Mouse (Mus musculus) naive thymus-derived CD4-positive, alpha-beta T cell, adult 5 months (primary cell): ENCODE data around the gene Olfr525. TPM values are rescaled to one million over a fixed set of nuclear protein-coding genes. Genes with fewer than 3 reads are reported as not detected.

ENCODE experiments used
- polyA plus RNA-seq: library from polyadenylated mRNA; unstranded; fragments of 100-300 nt; shearing (Covaris generic); gene quantifications from one replicate; pipeline ENCODE4 v1.2.1, GENCODE M21; 2017

Gene Olfr525
- polyA plus RNA-seq: 0.10 TPM

DNA sequence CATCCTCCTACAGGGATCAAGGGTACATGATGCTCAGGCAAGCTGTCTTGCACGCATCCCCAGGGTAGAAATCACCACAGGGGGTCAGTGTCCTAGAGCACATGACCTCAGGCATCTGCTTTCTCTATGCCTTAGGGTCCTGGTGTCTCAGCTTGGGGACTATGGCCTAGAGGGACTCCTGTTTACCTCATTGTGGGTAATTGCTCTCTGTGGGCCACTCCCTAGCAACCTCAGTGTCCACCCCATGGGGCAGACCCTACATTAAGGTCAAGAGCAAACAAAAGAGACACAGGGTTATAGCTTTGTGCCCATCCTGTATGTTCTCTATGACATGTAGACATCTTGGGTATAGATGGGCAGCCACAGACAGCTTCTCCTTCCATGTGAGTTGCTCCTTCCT, at the start of gene Olfr525:
Gene Olfr525, plus strand, starts transcription at position 301 of the 400 bp plus-strand sequence.

DNA sequence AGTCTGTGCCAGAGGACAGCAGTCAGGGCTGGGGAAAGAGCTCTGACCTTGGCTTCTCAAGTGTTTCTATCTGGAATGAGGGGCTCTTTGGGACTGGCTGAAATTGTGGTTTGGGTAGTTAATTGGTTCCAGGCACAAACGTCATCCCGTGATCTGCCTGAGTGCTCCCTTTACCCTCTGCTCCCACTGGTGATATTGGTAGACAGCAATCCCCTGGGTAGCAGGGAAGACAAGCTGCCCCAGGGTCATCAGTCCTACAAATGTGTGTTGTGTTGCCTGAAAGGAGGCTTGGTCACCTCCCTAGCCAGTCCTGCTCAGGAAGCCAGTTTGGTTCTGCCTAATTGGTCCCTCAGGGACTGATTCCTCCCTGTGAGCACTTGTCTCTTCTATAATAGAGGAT, 13.1 kb downstream of the Olfr525 start, which contains the start of gene Olfr527:
Gene Olfr527, plus strand, starts transcription at position 301 of the 400 bp plus-strand sequence.

GRCm38 (mm10) chr7:140361571-140361970, 40.9 kb downstream of the Olfr525 start, which contains the start of gene Olfr60:
Olfr60 (minus strand) TSS chr7:140361671.

DNA sequence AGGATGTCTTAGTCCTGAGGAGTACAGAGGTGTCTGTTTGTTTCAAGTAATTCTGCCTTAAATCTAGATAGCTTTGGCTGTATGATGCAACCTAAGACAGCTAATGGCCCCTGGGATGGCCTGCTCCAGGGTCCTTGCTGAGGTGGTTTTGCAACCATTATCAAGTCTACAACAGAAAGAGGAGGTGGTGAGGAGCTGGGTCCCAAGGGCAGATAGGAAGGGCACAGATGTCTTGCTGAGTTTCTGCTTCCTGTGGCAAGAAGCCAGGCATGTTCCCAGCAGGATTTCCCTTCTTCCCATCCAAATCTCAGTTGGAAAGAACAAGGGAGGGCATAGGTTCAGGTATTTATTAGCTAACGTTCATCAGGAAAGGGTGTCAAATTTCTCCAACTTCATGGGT, 55.6 kb downstream of the Olfr525 start, which contains the start of gene Olfr530:
Gene Olfr530, minus strand, starts transcription at position 101 of the 400 bp plus-strand sequence.

Other genes with a start within 250 kb of the Olfr525 start
- gene Caly, start 238.3 kb upstream of the Olfr525 start, polyA plus RNA-seq: not detected
- not detected for gene Prap1, start 227.5 kb upstream of the Olfr525 start, polyA plus RNA-seq
- 2.6 TPM for gene Fuom, start 218.4 kb upstream of the Olfr525 start, polyA plus RNA-seq
- gene Paox, start 205.1 kb upstream of the Olfr525 start, polyA plus RNA-seq: 6.3 TPM
- gene Echs1, start 204.4 kb upstream of the Olfr525 start, polyA plus RNA-seq: 32.1 TPM
- 20.7 TPM for gene Mtg1, start 183.3 kb upstream of the Olfr525 start, polyA plus RNA-seq
- gene Sprn, start 166.0 kb upstream of the Olfr525 start, polyA plus RNA-seq: not detected
- not detected for gene Olfr522, start 156.1 kb upstream of the Olfr525 start, polyA plus RNA-seq
- not detected for gene Olfr523, start 147.6 kb upstream of the Olfr525 start, polyA plus RNA-seq
- gene Olfr524, start 114.9 kb upstream of the Olfr525 start, polyA plus RNA-seq: not detected
- not detected for gene Cd163l1, start 102.6 kb upstream of the Olfr525 start, polyA plus RNA-seq
- not detected for gene 5830411N06Rik, start 73.6 kb upstream of the Olfr525 start, polyA plus RNA-seq
- gene Olfr527, start 13.2 kb downstream of the Olfr525 start, polyA plus RNA-seq: not detected
- not detected for gene Olfr60, start 40.8 kb downstream of the Olfr525 start, polyA plus RNA-seq
- 0.24 TPM for gene Olfr530, start 55.5 kb downstream of the Olfr525 start, polyA plus RNA-seq
- not detected for gene Olfr531, start 82.1 kb downstream of the Olfr525 start, polyA plus RNA-seq
- not detected for gene Olfr532, start 100.8 kb downstream of the Olfr525 start, polyA plus RNA-seq
- gene Olfr533, start 142.5 kb downstream of the Olfr525 start, polyA plus RNA-seq: not detected
- not detected for gene Olfr535, start 163.4 kb downstream of the Olfr525 start, polyA plus RNA-seq
- gene Olfr536, start 186.5 kb downstream of the Olfr525 start, polyA plus RNA-seq: not detected
- gene Olfr538, start 247.0 kb downstream of the Olfr525 start, polyA plus RNA-seq: not detected